In the genomic region with DNA sequence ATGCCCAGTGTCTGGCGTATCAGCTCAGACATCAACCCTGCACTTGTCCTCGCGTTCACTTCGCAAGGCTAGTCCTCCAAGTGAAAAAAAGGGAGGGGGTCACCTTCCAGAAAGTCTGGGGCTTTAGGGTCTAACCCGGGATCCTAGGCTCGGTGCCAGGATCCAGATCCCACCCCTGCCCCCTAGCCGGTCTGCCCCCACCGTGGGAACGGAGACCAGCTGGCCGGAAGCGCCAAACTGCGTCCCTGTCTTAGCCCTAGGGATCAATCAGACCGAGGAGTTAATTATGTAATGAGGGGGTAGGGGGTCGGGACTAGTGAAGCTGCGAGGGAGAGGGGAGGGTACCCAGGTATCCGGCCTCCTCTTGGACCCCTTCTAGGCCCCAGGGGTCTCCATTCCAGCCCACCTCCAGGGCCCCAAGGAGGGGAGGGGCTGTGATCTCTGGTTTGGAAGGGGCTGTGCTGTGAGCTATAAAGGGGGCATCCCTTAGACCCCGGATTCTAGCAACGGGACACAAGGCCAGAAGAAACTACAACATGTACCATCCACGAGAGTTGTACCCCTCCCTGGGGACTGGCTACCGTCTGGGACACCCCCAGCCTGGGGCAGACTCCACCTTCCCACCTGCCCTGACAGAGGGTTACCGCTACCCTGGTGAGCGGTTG, we compare ENCODE assay signal across 9 mouse cellular contexts. TPM values are rescaled to one million over a fixed set of nuclear protein-coding genes. Genes with fewer than 3 reads are reported as not detected.
DNase-seq lines count a peak whose midpoint lies in the region; ATAC-seq and TF ChIP-seq lines count a peak whose summit lies in the region.
"Had no signal": no experiment of that assay in that cellular context is flagged by ENCODE, and none has a peak within 500 bp of the region (broad histone marks: within the 10 kb centered on the region; RNA-seq: fewer than 3 reads in every experiment).

Tbx6 (plus strand) TSS at position 513 of the 665 bp plus-strand sequence.

- TF ChIP-seq CTCF in kidney, adult 2 months (conservative IDR thresholded peaks at IDR 0.05; ENCODE audit: insufficient read depth, insufficient read length, low read depth, low read length), result no peak

- no peak for DNase-seq in kidney, adult 2 months
- no peak for DNase-seq in kidney, adult 8-10 months
- peak; percentile 81 for DNase-seq in cerebellum, adult 9-11 months
- DNase-seq in thymus, postnatal 14 days, result peak; percentile 37
- no peak for DNase-seq in yolk sac, embryonic 10.5 days (ENCODE audit: low spot score)

- no peaks in the 10 kb centered on the region; the same call in 1 of the 2 replicates for H3K36me3 ChIP-seq in kidney, adult 2 months (ENCODE audit: control insufficient read depth, insufficient read depth, low read length)
- peaks cover 19% of the 10 kb centered on the region for H3K36me3 ChIP-seq in heart, embryonic 16.5 days (ENCODE audit: control insufficient read depth, insufficient read depth)
- H3K36me3 ChIP-seq in liver, embryonic 15.5 days (replicated peaks), result peaks cover 50% of the 10 kb centered on the region

- peak within 1 kb of the TSS; percentile 35 for H3K4me3 ChIP-seq in kidney, adult 2 months (ENCODE audit: insufficient read depth, low read depth, low read length)
- peak within 1 kb of the TSS; percentile 56 for H3K4me3 ChIP-seq in heart, embryonic 16.5 days (ENCODE audit: low read length)
- peak within 1 kb of the TSS; percentile 55 for H3K4me3 ChIP-seq in liver, embryonic 15.5 days (replicated peaks)

- peak within 1 kb of the TSS; percentile 98 for H3K4me2 ChIP-seq in heart, embryonic 16.5 days (ENCODE audit: low read depth, low read length)
- H3K4me2 ChIP-seq in liver, embryonic 15.5 days, result peak within 1 kb of the TSS; percentile 86

- no peak for TF ChIP-seq POLR2A in kidney, adult 2 months (IDR thresholded peaks at IDR 0.05; ENCODE audit: low read depth, low read length)

- 15% methylated on average over 22 of the region's 22 CpGs for WGBS in kidney, adult 2 months
- 10% methylated on average over 22 of the region's 22 CpGs for WGBS in heart, embryonic 16.5 days
- 20% methylated on average over 22 of the region's 22 CpGs for WGBS in liver, embryonic 15.5 days (ENCODE audit: insufficient replicate concordance)

- no peaks in the 10 kb centered on the region for H3K27me3 ChIP-seq in kidney, adult 2 months (replicated peaks; ENCODE audit: control insufficient read depth, insufficient read depth, low read length)
- no peaks in the 10 kb centered on the region for H3K27me3 ChIP-seq in heart, embryonic 16.5 days (ENCODE audit: control insufficient read depth, insufficient read depth, low read length)
- no peaks in the 10 kb centered on the region for H3K27me3 ChIP-seq in liver, embryonic 15.5 days

- no peak for ATAC-seq in heart, embryonic 16.5 days (replicated peaks; ENCODE audit: extremely low read depth, insufficient read depth, low FRiP score)
- ATAC-seq in liver, embryonic 15.5 days (ENCODE audit: insufficient read depth), result no peak
- no peak for ATAC-seq in inflammation-experienced regulatory T-cells, adult 6 months

- peak within 1 kb of the TSS; percentile 78 for H3K9ac ChIP-seq in heart, embryonic 16.5 days (ENCODE audit: low read length)
- peak within 1 kb of the TSS; percentile 50 for H3K9ac ChIP-seq in liver, embryonic 15.5 days

- no peak within 1 kb of the TSS for H3K27ac ChIP-seq in kidney, adult 2 months (ENCODE audit: insufficient read depth, low read depth, low read length)
- H3K27ac ChIP-seq in heart, embryonic 16.5 days (ENCODE audit: low read length), result peak within 1 kb of the TSS; percentile 52
- peak within 1 kb of the TSS; percentile 48 for H3K27ac ChIP-seq in liver, embryonic 15.5 days (replicated peaks)

- H3K4me1 ChIP-seq in kidney, adult 2 months (ENCODE audit: control insufficient read depth, insufficient read depth, low read length), result peaks cover 15% of the 10 kb centered on the region; the same call in 1 of the 2 replicates
- H3K4me1 ChIP-seq in heart, embryonic 16.5 days (ENCODE audit: control insufficient read depth, insufficient read depth, low read length), result peaks cover 33% of the 10 kb centered on the region
- peaks cover 65% of the 10 kb centered on the region for H3K4me1 ChIP-seq in liver, embryonic 15.5 days (replicated peaks)

- no peaks in the 10 kb centered on the region for H3K9me3 ChIP-seq in heart, embryonic 16.5 days (replicated peaks; ENCODE audit: control insufficient read depth, low read length)
- no peaks in the 10 kb centered on the region for H3K9me3 ChIP-seq in liver, embryonic 15.5 days (replicated peaks)
- H3K9me3 ChIP-seq: G1E had no signal

RNA-seq across cellular contexts. Expression of gene Tbx6, which starts in this region (rescaled TPM):
- 2.1 and 2.2 TPM in 2 replicates for polyA plus RNA-seq in kidney, adult 2 months (2012; rRNA removed)
- 0.09 and 0.58 TPM in 2 replicates for polyA plus RNA-seq in heart, embryonic 16.5 days (2015; fragmentation: Nextera tagmentation; extraction: Ambion mirVana)
- polyA plus RNA-seq in liver, embryonic 15.5 days (2015; fragmentation: Nextera tagmentation; extraction: Ambion mirVana), result 0.50 and 0.79 TPM in 2 replicates
- polyA plus RNA-seq in inflammation-experienced regulatory T-cells, adult 6 months (2017; shearing (Covaris generic)), result 1 to 10 TPM; 2.1 to 3.9 (median 3.7) TPM

Comparison
In these comparisons a context has a peak if more than half of its experiments do, and no peak if none do; other contexts are left out.
1. DNase-seq: peak in cerebellum, adult 9-11 months (single experiment) and thymus, postnatal 14 days (single experiment); none in kidney, adult 2 months (single experiment), kidney, adult 8-10 months (0 of 2) and yolk sac, embryonic 10.5 days (single experiment).
2. Peak in every context shown above with its lines, with median percentiles within 50 percentile points of each other: H3K4me3 ChIP-seq.